Mouse (Mus musculus): ENCODE measurements around the gene Cacng6. TPM values are rescaled to one million over a fixed set of nuclear protein-coding genes. Genes with fewer than 3 reads are reported as not detected.
A peak's percentile ranks its signal among the peaks of the same experiment; 100 is the strongest.

The Cacng6 gene
- polyA plus RNA-seq, 1 experiment from 2014 or later = 2.2 TPM

GRCm38 (mm10) chr7:3474291-3475080 lies 50.5 kb downstream of the Cacng6 start:
- ATAC-seq (ENCODE audit: insufficient number of reproducible peaks, insufficient read depth, low FRiP score, low TSS enrichment) = peak; percentile 60; the same call in 1 of the 2 replicates
- no peaks in the 10 kb centered on the region for H3K4me1 ChIP-seq
- no peaks in the 10 kb centered on the region for H3K36me3 ChIP-seq
- peak overlapping the region; percentile 37 for H3K4me2 ChIP-seq (replicated peaks)
- 9% methylated on average over 19 of the region's 19 CpGs for WGBS
- H3K9me3 ChIP-seq = no peaks in the 10 kb centered on the region
- no peak overlapping the region for H3K27ac ChIP-seq
- no peaks in the 10 kb centered on the region for H3K27me3 ChIP-seq
- H3K4me3 ChIP-seq = peak overlapping the region; percentile 14; the same call in 1 of the 2 replicates
- no peak overlapping the region for H3K9ac ChIP-seq

GRCm38 (mm10) chr7:3476728-3477127 lies 52.7 kb downstream of the Cacng6 start:
- Histone ChIP-seq H3K27me3 (no peaks in the 10 kb centered on the region), H3K4me1 (no peaks in the 10 kb centered on the region), H3K4me3 (no peak overlapping the region), H3K27ac (no peak overlapping the region), H3K36me3 (no peaks in the 10 kb centered on the region), H3K9ac (no peak overlapping the region), H3K4me2 (replicated peaks) (no peak overlapping the region), H3K9me3 (no peaks in the 10 kb centered on the region)
- WGBS = 71% methylated on average over 5 of the region's 5 CpGs
- ATAC-seq (ENCODE audit: insufficient number of reproducible peaks, insufficient read depth, low FRiP score, low TSS enrichment) = no peak

- no peak for ATAC-seq (ENCODE audit: insufficient number of reproducible peaks, insufficient read depth, low FRiP score, low TSS enrichment)
- Histone ChIP-seq H3K4me1 (no peaks in the 10 kb centered on the region), H3K27me3 (no peaks in the 10 kb centered on the region), H3K9ac (no peak overlapping the region), H3K36me3 (no peaks in the 10 kb centered on the region), H3K4me2 (replicated peaks) (no peak overlapping the region), H3K27ac (no peak overlapping the region), H3K9me3 (no peaks in the 10 kb centered on the region), H3K4me3 (no peak overlapping the region)
- 90% methylated on average over 6 of the region's 6 CpGs for WGBS
Observed at GRCm38 (mm10) chr7:3481948-3482608, 58.1 kb downstream of the Cacng6 start.

Small RNA genes lying within 50 kb of the gene (microRNA-seq; reads per million reads assigned to microRNA genes)
- 17.2 reads per million, percentile 32 among the genes with 10 or more reads in this experiment for gene Gm23450

Other genes starting within 250 kb of the Cacng6 start
- gene Nlrp12, start 174.5 kb upstream of the Cacng6 start, polyA plus RNA-seq (2016; fragmentation: Nextera tagmentation; extraction: Ambion mirVana) = 0.03 TPM in 1 of 2 replicates, not detected in the other
- gene Myadm, start 135.1 kb upstream of the Cacng6 start, polyA plus RNA-seq (2016; fragmentation: Nextera tagmentation; extraction: Ambion mirVana) = 34.4 and 38.0 TPM in 2 replicates
- 0.12 and 0.19 TPM in 2 replicates for gene Prkcg, start 135.0 kb upstream of the Cacng6 start, polyA plus RNA-seq (2016; fragmentation: Nextera tagmentation; extraction: Ambion mirVana)
- gene Cacng7, start 91.2 kb upstream of the Cacng6 start, polyA plus RNA-seq (2016; fragmentation: Nextera tagmentation; extraction: Ambion mirVana) = 3.7 TPM in 2 replicates
- gene Cacng8, start 33.5 kb upstream of the Cacng6 start, polyA plus RNA-seq (2016; fragmentation: Nextera tagmentation; extraction: Ambion mirVana) = 7.3 and 7.5 TPM in 2 replicates
- gene Tarm1, start 78.4 kb downstream of the Cacng6 start, polyA plus RNA-seq (2016; fragmentation: Nextera tagmentation; extraction: Ambion mirVana) = not detected in 2 replicates
- 0.22 and 0.23 TPM in 2 replicates for gene Oscar, start 192.0 kb downstream of the Cacng6 start, polyA plus RNA-seq (2016; fragmentation: Nextera tagmentation; extraction: Ambion mirVana)
- 367 and 407 TPM in 2 replicates for gene Ndufa3, start 193.2 kb downstream of the Cacng6 start, polyA plus RNA-seq (2016; fragmentation: Nextera tagmentation; extraction: Ambion mirVana)
- 38.0 and 38.8 TPM in 2 replicates for gene Tfpt, start 205.7 kb downstream of the Cacng6 start, polyA plus RNA-seq (2016; fragmentation: Nextera tagmentation; extraction: Ambion mirVana)
- 129 and 130 TPM in 2 replicates for gene Prpf31, start 205.8 kb downstream of the Cacng6 start, polyA plus RNA-seq (2016; fragmentation: Nextera tagmentation; extraction: Ambion mirVana)
- gene Cnot3, start 221.1 kb downstream of the Cacng6 start, polyA plus RNA-seq (2016; fragmentation: Nextera tagmentation; extraction: Ambion mirVana) = 65.5 and 66.1 TPM in 2 replicates
- gene Leng1, start 241.6 kb downstream of the Cacng6 start, polyA plus RNA-seq (2016; fragmentation: Nextera tagmentation; extraction: Ambion mirVana) = 23.4 and 24.6 TPM in 2 replicates